Mouse (Mus musculus) forebrain, embryonic 13.5 days (tissue): ENCODE results near the gene Gm20458. TPM values are rescaled to one million over a fixed set of nuclear protein-coding genes. Genes with fewer than 3 reads are reported as not detected.

Experiments
- ATAC-seq: fragments of 200-750 bp; cut with Nextera tagmentation; 2 replicates; pipeline ENCODE4 v1.8.0; 2017
- H3K27ac ChIP-seq: fragments of 300-500 bp; sonication (generic); 2 replicates; pipeline ENCODE4 v1.5.1; 2015; ENCODE audit warnings: inconsistent platforms, mild to moderate bottlenecking, moderate library complexity
- H3K27me3 ChIP-seq: fragments of 300-500 bp; sonication (generic); 2 replicates; pipeline ENCODE4 v1.6.1; 2015; ENCODE audit warnings: mild to moderate bottlenecking, inconsistent platforms
- H3K36me3 ChIP-seq: fragments of 300-500 bp; sonication (generic); 2 replicates; pipeline ENCODE4 v1.6.1; 2015; ENCODE audit warnings: mild to moderate bottlenecking, inconsistent platforms; ENCODE audit not compliant: poor library complexity, severe bottlenecking
- H3K4me1 ChIP-seq: fragments of 300-500 bp; sonication (generic); 2 replicates; pipeline ENCODE4 v1.6.1; 2015; ENCODE audit warnings: inconsistent platforms
- H3K4me2 ChIP-seq: fragments of 300-500 bp; sonication (generic); 2 replicates; pipeline ENCODE4 v1.6.1; 2015; ENCODE audit warnings: inconsistent platforms, mild to moderate bottlenecking, moderate library complexity
- H3K4me3 ChIP-seq: fragments of 300-500 bp; sonication (generic); 2 replicates; pipeline ENCODE4 v1.5.1; 2015; ENCODE audit warnings: mild to moderate bottlenecking, inconsistent platforms
- H3K9ac ChIP-seq: fragments of 300-500 bp; sonication (generic); 2 replicates; pipeline ENCODE4 v1.6.1; 2015; ENCODE audit warnings: mild to moderate bottlenecking, inconsistent platforms
- H3K9me3 ChIP-seq: fragments of 300-500 bp; sonication (generic); replicated peaks from 2 replicates; pipeline ENCODE4 v1.6.1; 2016; ENCODE audit warnings: inconsistent platforms
- WGBS: fragments of 180-500 bp; shearing (Covaris S2); methylation state at CpG from one replicate; pipeline ENCODE4 v1.1.7; 2015; 5-methylcytosine and 5-hydroxymethylcytosine counted together
- polyA plus RNA-seq: library from polyadenylated mRNA; unstranded; fragments of >200 nt; fragmentation: Nextera tagmentation; extraction: Ambion mirVana; gene quantifications from 2 replicates; pipeline ENCODE4 v1.2.1, GENCODE M21; 2015

Gm20458 gene
- polyA plus RNA-seq, 1 experiment from 2014 or later: 3.6 TPM

DNA sequence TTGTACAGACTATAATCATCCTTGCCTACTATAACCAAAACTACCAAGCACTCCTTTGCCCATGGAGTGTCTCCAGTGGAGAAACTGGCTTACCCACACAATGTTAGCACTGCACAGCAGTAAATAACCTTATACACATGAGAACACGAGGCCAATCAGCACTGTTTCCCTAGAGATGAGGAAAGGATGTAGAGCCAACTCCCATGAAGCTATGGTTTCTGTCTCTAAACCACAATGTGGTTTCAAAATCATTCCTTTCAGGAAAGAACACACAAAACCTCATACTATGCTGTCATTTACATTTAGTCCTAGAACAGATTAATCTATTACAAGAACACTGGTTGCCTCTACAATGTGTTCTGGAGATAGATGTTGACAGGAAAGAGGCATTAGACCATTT lies 35.6 kb downstream of the Gm20458 start:
- Histone ChIP-seq H3K36me3 (peaks cover 21% of the 10 kb centered on the region), H3K27ac (no peak overlapping the region), H3K9me3 (no peaks in the 10 kb centered on the region), H3K4me2 (peak overlapping the region; percentile 99), H3K4me3 (peak overlapping the region; percentile 89; the same call in 1 of the 2 replicates), H3K4me1 (peaks cover 22% of the 10 kb centered on the region), H3K9ac (no peak overlapping the region), H3K27me3 (no peaks in the 10 kb centered on the region; the same call in 1 of the 2 replicates)
- ATAC-seq: no peak
- WGBS: 70% methylated on average over 1 of the region's 1 CpGs

GRCm38 (mm10) chr2:164496847-164497690 lies 36.3 kb downstream of the Gm20458 start, which contains the start of gene Pigt:
Gene Pigt (plus strand): TSS chr2:164497520.
- Histone ChIP-seq H3K4me2 (peak within 1 kb of the TSS; percentile 99), H3K27ac (no peak within 1 kb of the TSS), H3K36me3 (peaks cover 27% of the 10 kb centered on the region), H3K9me3 (no peaks in the 10 kb centered on the region), H3K27me3 (no peaks in the 10 kb centered on the region; the same call in 1 of the 2 replicates), H3K4me1 (peaks cover 22% of the 10 kb centered on the region), H3K9ac (peak within 1 kb of the TSS; percentile 66), H3K4me3 (peak within 1 kb of the TSS; percentile 89)
- ATAC-seq: peak; percentile 99
- 4% methylated on average over 43 of the region's 43 CpGs for WGBS

DNA sequence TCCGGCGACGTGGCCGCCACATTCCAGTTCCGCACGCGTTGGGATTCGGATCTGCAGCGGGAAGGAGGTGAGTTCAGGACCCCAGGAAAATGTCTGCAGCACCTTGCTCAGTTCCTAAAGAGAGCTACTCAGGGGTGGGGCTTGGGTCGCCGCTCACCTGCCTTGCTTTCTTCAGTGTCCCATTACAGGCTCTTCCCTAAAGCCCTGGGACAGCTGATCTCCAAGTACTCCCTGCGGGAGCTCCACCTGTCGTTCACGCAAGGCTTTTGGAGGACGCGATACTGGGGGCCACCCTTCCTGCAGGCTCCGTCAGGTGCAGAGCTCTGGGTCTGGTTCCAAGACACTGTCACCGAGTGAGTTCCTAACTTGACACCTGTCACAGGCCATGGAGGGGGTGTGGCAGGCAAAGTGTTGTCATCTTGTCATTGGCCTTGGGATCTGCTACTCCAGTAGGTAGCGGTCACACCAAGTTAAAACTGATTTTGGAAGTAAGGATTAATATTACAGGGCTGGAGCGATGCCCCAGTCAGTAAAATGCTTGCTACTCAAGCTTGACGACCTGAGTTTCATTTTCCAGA lies 37.0 kb downstream of the Gm20458 start:
- H3K27me3 ChIP-seq: no peaks in the 10 kb centered on the region; the same call in 1 of the 2 replicates
- peak; percentile 57 for ATAC-seq
- peak overlapping the region; percentile 66 for H3K9ac ChIP-seq
- H3K9me3 ChIP-seq: no peaks in the 10 kb centered on the region
- H3K27ac ChIP-seq: no peak overlapping the region
- peak overlapping the region; percentile 99 for H3K4me2 ChIP-seq
- peaks cover 34% of the 10 kb centered on the region for H3K36me3 ChIP-seq
- 6% methylated on average over 21 of the region's 21 CpGs for WGBS
- peaks cover 22% of the 10 kb centered on the region for H3K4me1 ChIP-seq
- peak overlapping the region; percentile 89 for H3K4me3 ChIP-seq

DNA sequence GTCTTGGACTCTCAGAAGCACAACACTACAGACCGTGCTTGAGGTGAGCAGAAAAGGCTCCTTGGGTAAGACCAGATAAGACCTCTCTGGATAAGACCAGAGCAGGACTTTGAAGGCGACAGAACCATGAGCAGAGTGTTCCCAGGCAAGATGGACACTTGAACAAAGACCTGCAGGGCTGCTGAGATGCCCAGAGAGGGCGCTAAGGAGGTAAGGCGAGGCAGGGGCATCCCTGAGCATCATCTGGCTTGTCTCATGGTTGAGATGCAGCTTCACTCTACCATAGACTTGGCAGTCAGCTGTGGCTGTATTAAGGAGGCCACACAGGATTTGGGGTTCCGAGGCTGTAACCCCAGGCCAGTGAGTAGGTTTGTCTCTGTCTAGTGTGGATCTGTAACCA lies 38.5 kb downstream of the Gm20458 start:
- Histone ChIP-seq H3K36me3 (peaks cover 49% of the 10 kb centered on the region), H3K9me3 (peaks cover 3% of the 10 kb centered on the region; the same call in 1 of the 2 replicates), H3K4me2 (no peak overlapping the region), H3K4me3 (no peak overlapping the region), H3K4me1 (peaks cover 22% of the 10 kb centered on the region), H3K27ac (no peak overlapping the region), H3K9ac (no peak overlapping the region), H3K27me3 (no peaks in the 10 kb centered on the region; the same call in 1 of the 2 replicates)
- WGBS: 78% methylated on average over 5 of the region's 5 CpGs
- no peak for ATAC-seq

DNA sequence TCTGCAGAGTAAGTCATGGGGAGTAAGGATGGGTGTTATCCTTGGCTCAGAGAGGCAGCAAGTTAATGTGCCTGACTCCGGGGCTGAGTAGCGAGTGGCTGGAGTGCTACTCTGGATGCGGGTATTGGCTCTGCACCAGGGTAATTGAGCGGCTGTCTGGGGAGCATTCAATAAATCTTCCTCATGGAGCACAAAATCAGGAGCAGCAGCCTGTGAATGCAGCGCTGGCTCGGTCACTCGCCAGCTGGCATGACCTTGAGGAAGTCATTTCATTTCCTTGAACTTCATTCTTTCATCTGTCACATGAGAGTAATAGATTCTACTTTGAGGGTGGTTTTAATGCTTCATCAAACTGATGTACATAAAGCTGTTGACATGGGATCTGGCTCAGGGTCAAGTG lies 39.7 kb downstream of the Gm20458 start:
- Histone ChIP-seq H3K4me1 (peaks cover 22% of the 10 kb centered on the region), H3K4me2 (no peak overlapping the region), H3K27me3 (no peaks in the 10 kb centered on the region), H3K9me3 (peaks cover 10% of the 10 kb centered on the region), H3K36me3 (peaks cover 61% of the 10 kb centered on the region), H3K27ac (no peak overlapping the region), H3K9ac (no peak overlapping the region), H3K4me3 (no peak overlapping the region)
- WGBS: 96% methylated on average over 7 of the region's 7 CpGs
- no peak for ATAC-seq

GRCm38 (mm10) chr2:164504919-164505318 lies 44.2 kb downstream of the Gm20458 start:
- ATAC-seq: no peak
- Histone ChIP-seq H3K4me1 (no peaks in the 10 kb centered on the region), H3K9ac (no peak overlapping the region), H3K4me3 (no peak overlapping the region), H3K27me3 (no peaks in the 10 kb centered on the region), H3K36me3 (peaks cover 78% of the 10 kb centered on the region), H3K4me2 (no peak overlapping the region), H3K27ac (no peak overlapping the region), H3K9me3 (peaks cover 10% of the 10 kb centered on the region)
- WGBS: 85% methylated on average over 3 of the region's 3 CpGs

GRCm38 (mm10) chr2:164505619-164506347 lies 45.0 kb downstream of the Gm20458 start:
- Histone ChIP-seq H3K36me3 (peaks cover 70% of the 10 kb centered on the region), H3K4me3 (no peak overlapping the region)

GRCm38 (mm10) chr2:164507811-164508210 lies 47.0 kb downstream of the Gm20458 start:
- H3K9me3 ChIP-seq: peaks cover 10% of the 10 kb centered on the region
- WGBS: 87% methylated on average over 19 of the region's 19 CpGs
- H3K4me3 ChIP-seq: no peak overlapping the region
- H3K4me1 ChIP-seq: no peaks in the 10 kb centered on the region
- no peaks in the 10 kb centered on the region for H3K27me3 ChIP-seq
- no peak overlapping the region for H3K4me2 ChIP-seq
- H3K9ac ChIP-seq: no peak overlapping the region
- H3K27ac ChIP-seq: no peak overlapping the region
- no peak for ATAC-seq
- H3K36me3 ChIP-seq: peaks cover 50% of the 10 kb centered on the region

More at GRCm38 (mm10) chr2:164505619-164506347, 45.0 kb downstream of the Gm20458 start:
- ATAC-seq: no peak
- H3K9ac ChIP-seq: no peak overlapping the region
- H3K27ac ChIP-seq: no peak overlapping the region
- H3K9me3 ChIP-seq: peaks cover 10% of the 10 kb centered on the region
- no peaks in the 10 kb centered on the region for H3K27me3 ChIP-seq
- 94% methylated on average over 4 of the region's 4 CpGs for WGBS
- H3K4me2 ChIP-seq: no peak overlapping the region
- H3K4me1 ChIP-seq: no peaks in the 10 kb centered on the region

DNA sequence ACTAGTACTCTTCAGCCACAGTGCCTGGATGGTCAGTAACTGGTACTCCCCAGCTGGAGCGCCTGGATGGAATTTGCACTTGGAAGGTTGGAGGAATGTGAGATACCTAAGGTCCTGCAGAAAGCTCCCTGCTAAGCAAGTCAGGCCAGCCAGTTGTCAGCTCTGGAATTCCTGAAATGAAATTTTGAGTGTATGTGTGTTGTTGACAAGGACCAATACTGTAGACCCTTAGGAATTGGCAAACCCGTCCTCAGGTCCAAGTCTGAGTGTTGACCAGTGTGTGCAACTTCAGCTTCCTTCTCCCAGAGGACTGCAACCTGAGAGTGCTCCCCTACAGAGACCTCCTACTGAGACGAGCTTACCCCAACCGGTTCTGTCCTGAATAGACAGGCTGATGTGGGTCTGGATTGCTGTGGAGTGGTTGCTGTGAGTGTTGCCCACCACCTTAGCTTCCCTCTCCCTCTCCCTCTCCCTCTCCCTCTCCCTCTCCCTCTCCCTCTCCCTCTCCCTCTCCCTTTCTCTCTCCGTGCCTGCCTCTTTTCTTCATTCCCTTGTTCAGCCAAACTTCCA lies 49.9 kb downstream of the Gm20458 start:
- Histone ChIP-seq H3K4me1 (no peaks in the 10 kb centered on the region), H3K27ac (no peak overlapping the region), H3K4me3 (no peak overlapping the region), H3K27me3 (no peaks in the 10 kb centered on the region), H3K9ac (no peak overlapping the region), H3K36me3 (peaks cover 21% of the 10 kb centered on the region), H3K4me2 (no peak overlapping the region), H3K9me3 (no peaks in the 10 kb centered on the region)
- 59% methylated on average over 4 of the region's 5 CpGs for WGBS
- ATAC-seq: no peak

- Histone ChIP-seq H3K4me3 (no peak overlapping the region), H3K9ac (no peak overlapping the region), H3K4me1 (no peaks in the 10 kb centered on the region), H3K27me3 (no peaks in the 10 kb centered on the region), H3K27ac (no peak overlapping the region), H3K36me3 (peaks cover 5% of the 10 kb centered on the region), H3K9me3 (no peaks in the 10 kb centered on the region; the same call in 1 of the 2 replicates), H3K4me2 (no peak overlapping the region)
- WGBS: 61% methylated on average over 11 of the region's 14 CpGs
- ATAC-seq: no peak
These were observed 51.5 kb downstream of the Gm20458 start for GRCm38 (mm10) chr2:164512121-164512909.

GRCm38 (mm10) chr2:164513389-164513788 lies 52.6 kb downstream of the Gm20458 start:
- Histone ChIP-seq H3K4me3 (no peak overlapping the region), H3K9me3 (no peaks in the 10 kb centered on the region; the same call in 1 of the 2 replicates), H3K27ac (no peak overlapping the region), H3K27me3 (no peaks in the 10 kb centered on the region), H3K36me3 (peaks cover 5% of the 10 kb centered on the region; the same call in 1 of the 2 replicates), H3K9ac (no peak overlapping the region), H3K4me1 (0 out of 2 replicates have a peak, but pooled peaks cover 4% of the 10 kb centered on the region), H3K4me2 (no peak overlapping the region)
- ATAC-seq: no peak
- 72% methylated on average over 8 of the region's 8 CpGs for WGBS
